Mouse (Mus musculus) liver, embryonic 14.5 days (tissue): ENCODE results near the gene Slc7a5. TPM values are rescaled to one million over a fixed set of nuclear protein-coding genes. Genes with fewer than 3 reads are reported as not detected.

Experiments
- ATAC-seq: fragments of 200-750 bp; cut with Nextera tagmentation; 2 replicates; pipeline ENCODE4 v1.8.0; 2017; ENCODE audit warnings: moderate number of reproducible peaks, mild to moderate bottlenecking, moderate library complexity; ENCODE audit not compliant: insufficient read depth
- DNase-seq, 3 experiments: peaks; one replicate each; pipeline ENCODE4 v3.0.0-alpha.2; 2012 to 2013; ENCODE audit warnings: low read depth in 3 of 3, low spot score in 3 of 3
- H3K27ac ChIP-seq: fragments of 300-500 bp; sonication (generic); 2 replicates; pipeline ENCODE4 v1.5.1; 2014; ENCODE audit warnings: moderate library complexity, mild to moderate bottlenecking, control low read depth, inconsistent platforms
- H3K27me3 ChIP-seq: fragments of 300-500 bp; sonication (generic); 2 replicates; pipeline ENCODE4 v1.6.1; 2014; ENCODE audit warnings: mild to moderate bottlenecking, low read length, moderate library complexity; ENCODE audit not compliant: control insufficient read depth, insufficient read depth
- H3K36me3 ChIP-seq: fragments of 300-500 bp; sonication (generic); replicated peaks from 2 replicates; pipeline ENCODE4 v1.6.1; 2014; ENCODE audit warnings: low read depth; ENCODE audit not compliant: control insufficient read depth, insufficient read depth
- H3K4me1 ChIP-seq, 2 experiments: fragments of 200-500 bp in 1 of 2; fragments of 300-500 bp in 1 of 2; sonication (generic) in 1 of 2; replicated peaks; 2 replicates each; pipeline ENCODE4 v1.6.1; 2012 to 2014; ENCODE audit warnings: antibody characterized with exemption in 1 of 2, inconsistent platforms in 1 of 2, low read length in 1 of 2; ENCODE audit not compliant: control insufficient read depth in 2 of 2, insufficient read depth in 2 of 2
- H3K4me2 ChIP-seq: fragments of 300-500 bp; sonication (generic); 2 replicates; pipeline ENCODE4 v1.6.1; 2014; ENCODE audit warnings: low read depth, mild to moderate bottlenecking, control low read depth, moderate library complexity
- H3K4me3 ChIP-seq, 2 experiments: fragments of 200-500 bp in 1 of 2; fragments of 300-500 bp in 1 of 2; sonication (generic) in 1 of 2; 2 replicates each; pipeline ENCODE4 v1.5.1; 2012 to 2014; ENCODE audit warnings: low read depth in 2 of 2, low read length in 2 of 2, mild to moderate bottlenecking in 2 of 2, control low read depth in 1 of 2, inconsistent platforms in 1 of 2, moderate library complexity in 1 of 2; ENCODE audit not compliant: insufficient read depth in 1 of 2
- H3K9ac ChIP-seq: fragments of 300-500 bp; sonication (generic); replicated peaks from 2 replicates; pipeline ENCODE4 v1.6.1; 2014; ENCODE audit warnings: mild to moderate bottlenecking, control low read depth, moderate library complexity
- H3K9me3 ChIP-seq: fragments of 300-500 bp; sonication (generic); 2 replicates; pipeline ENCODE4 v1.6.1; 2016; ENCODE audit warnings: low read length, mixed read lengths; ENCODE audit not compliant: control insufficient read depth
- CTCF ChIP-seq: IDR thresholded peaks from 2 replicates; pipeline ENCODE4 v1.5.1; 2016; ENCODE audit warnings: antibody characterized with exemption, low read depth, control low read depth
- EP300 ChIP-seq: IDR thresholded peaks from 2 replicates; pipeline ENCODE4 v1.6.1; 2016; ENCODE audit warnings: antibody characterized with exemption, low read depth
- WGBS: fragments of 180-500 bp; shearing (Covaris S2); extraction: QIAGEN DNeasy Blood & Tissue Kit; methylation state at CpG from one replicate; pipeline ENCODE4 v1.1.7; 2014; ENCODE audit not compliant: insufficient replicate concordance; 5-methylcytosine and 5-hydroxymethylcytosine counted together
- polyA plus RNA-seq, 2 experiments: library from polyadenylated mRNA; depleted of rRNA in 1 of 2; stranded (reverse) in 1 of 2; unstranded in 1 of 2; fragments of >200 nt; fragmentation: Nextera tagmentation in 1 of 2; extraction: Ambion mirVana in 1 of 2; gene quantifications; 2 replicates each; pipeline versions ENCODE4 v1.2.1 to v1.2.3; 2012 to 2014

Gene Slc7a5
- polyA plus RNA-seq, 2 experiments: 36.7 to 40.0 TPM

GRCm38 (mm10) chr8:121947047-121947752, 39.7 kb upstream of the Slc7a5 start:
- H3K4me1 ChIP-seq: peaks cover 21 to 28% of the 10 kb centered on the region in 2 experiments
- H3K36me3 ChIP-seq: no peaks in the 10 kb centered on the region
- DNase-seq (no peak), ATAC-seq (no peak)
- peak overlapping the region; percentile 77 for H3K27ac ChIP-seq
- WGBS: 33% methylated on average over 19 of the region's 19 CpGs
- no peak for TF ChIP-seq CTCF
- TF ChIP-seq EP300: no peak; the same call in 1 of the 2 replicates
- no peaks in the 10 kb centered on the region for H3K9me3 ChIP-seq
- peak overlapping the region; percentile 73 for H3K9ac ChIP-seq
- no peaks in the 10 kb centered on the region for H3K27me3 ChIP-seq
- H3K4me2 ChIP-seq: peak overlapping the region; percentile 76
- peak overlapping the region; percentile 55 to 72 for H3K4me3 ChIP-seq

- Histone ChIP-seq H3K4me1 (peaks cover 20 to 26% of the 10 kb centered on the region in 2 experiments), H3K36me3 (no peaks in the 10 kb centered on the region), H3K9ac (no peak overlapping the region), H3K27ac (no peak overlapping the region), H3K4me2 (peak overlapping the region; percentile 76; the same call in 1 of the 2 replicates), H3K9me3 (no peaks in the 10 kb centered on the region), H3K27me3 (no peaks in the 10 kb centered on the region), H3K4me3 (no peak overlapping the region)
- DNase-seq (no peak), ATAC-seq (no peak)
- TF ChIP-seq EP300 (no peak), CTCF (no peak)
- WGBS: 75% methylated on average over 7 of the region's 7 CpGs
These were observed 38.9 kb upstream of the Slc7a5 start for GRCm38 (mm10) chr8:121946351-121946750.

- no peak within 1 kb of the TSS for H3K4me3 ChIP-seq
- H3K4me1 ChIP-seq: peaks cover 20 to 26% of the 10 kb centered on the region in 2 experiments
- no peaks in the 10 kb centered on the region for H3K36me3 ChIP-seq
- ATAC-seq: no peak
- no peaks in the 10 kb centered on the region for H3K9me3 ChIP-seq
- no peak within 1 kb of the TSS for H3K4me2 ChIP-seq
- TF ChIP-seq EP300 (no peak), CTCF (no peak; the same call in 1 of the 2 replicates)
- no peak within 1 kb of the TSS for H3K27ac ChIP-seq
- no peak for DNase-seq
- H3K27me3 ChIP-seq: no peaks in the 10 kb centered on the region
- H3K9ac ChIP-seq: no peak within 1 kb of the TSS
These were observed 37.3 kb upstream of the Slc7a5 start, which contains the start of gene Car5a for GRCm38 (mm10) chr8:121944831-121945230. Gene Car5a, minus strand, starts transcription at chr8:121944904.

- DNase-seq (no peak), ATAC-seq (no peak)
- H3K4me2 ChIP-seq: no peak overlapping the region
- no peak overlapping the region for H3K9ac ChIP-seq
- no peak overlapping the region for H3K4me3 ChIP-seq
- no peaks in the 10 kb centered on the region for H3K36me3 ChIP-seq
- no peak for TF ChIP-seq EP300
- TF ChIP-seq CTCF: no peak
- WGBS: 74% methylated on average over 8 of the region's 8 CpGs
- no peak overlapping the region for H3K27ac ChIP-seq
- peaks cover 13 to 18% of the 10 kb centered on the region in 2 experiments for H3K4me1 ChIP-seq
- H3K27me3 ChIP-seq: no peaks in the 10 kb centered on the region
- H3K9me3 ChIP-seq: no peaks in the 10 kb centered on the region
These were observed 36.2 kb upstream of the Slc7a5 start for GRCm38 (mm10) chr8:121943716-121944115.

GRCm38 (mm10) chr8:121943057-121943540, 35.6 kb upstream of the Slc7a5 start:
- TF ChIP-seq CTCF (no peak), EP300 (no peak)
- H3K9me3 ChIP-seq: no peaks in the 10 kb centered on the region
- H3K27me3 ChIP-seq: no peaks in the 10 kb centered on the region
- peaks cover 7 to 12% of the 10 kb centered on the region in 2 experiments for H3K4me1 ChIP-seq
- no peak overlapping the region for H3K9ac ChIP-seq
- H3K4me2 ChIP-seq: no peak overlapping the region
- 17% methylated on average over 2 of the region's 2 CpGs for WGBS
- H3K27ac ChIP-seq: no peak overlapping the region
- no peaks in the 10 kb centered on the region for H3K36me3 ChIP-seq
- no peak for DNase-seq
- ATAC-seq: no peak
- H3K4me3 ChIP-seq: no peak overlapping the region
